Mouse (Mus musculus): ENCODE measurements around the gene Asb6.

DNA sequence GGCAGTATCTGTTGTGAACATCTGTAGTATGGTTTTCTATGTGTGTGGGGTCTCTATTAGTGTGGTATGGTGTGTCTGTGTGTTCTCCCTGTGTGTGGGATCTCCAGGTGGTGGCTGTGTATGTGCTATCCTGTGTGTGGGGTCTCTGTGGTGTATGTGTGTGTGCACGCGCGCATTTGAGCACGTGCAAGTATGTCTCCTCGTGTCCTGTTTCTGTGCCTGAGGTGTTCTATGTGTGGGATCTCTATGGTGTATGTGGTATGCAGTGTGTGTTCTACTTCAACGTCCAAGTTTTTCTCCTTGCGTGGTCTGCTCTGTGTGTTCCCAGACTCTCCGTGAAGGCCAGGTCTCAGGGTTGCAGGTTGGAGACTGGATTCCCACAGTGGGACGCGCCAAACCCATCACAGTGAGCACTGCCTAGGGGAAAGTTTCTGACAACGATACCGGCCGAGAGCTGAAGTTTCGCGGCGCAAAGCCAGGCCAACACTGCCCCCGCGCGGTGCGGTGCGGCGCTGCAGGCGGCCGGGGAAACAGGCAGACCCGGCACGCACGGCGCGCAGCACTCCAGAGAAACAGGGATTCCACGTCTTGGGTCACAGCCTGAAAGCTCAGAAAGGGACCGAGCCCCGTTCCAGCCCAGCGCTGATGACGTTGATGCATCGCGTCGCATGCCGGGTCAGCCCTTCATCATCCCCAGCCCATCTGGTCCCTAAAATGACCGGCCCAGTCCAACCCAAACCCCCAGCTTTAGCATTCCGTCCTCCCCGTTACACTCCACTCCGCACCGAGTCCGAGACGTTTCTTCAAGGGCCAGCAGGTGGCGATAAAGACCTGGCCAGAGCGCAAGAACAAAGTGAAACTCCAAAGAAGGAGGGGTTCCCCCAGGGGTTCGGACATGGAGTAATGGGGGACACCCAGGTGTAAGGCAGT is 35.7 kb downstream of the Asb6 start:
- TF ChIP-seq POLR2A (IDR thresholded peaks at IDR 0.05; ENCODE audit: extremely low read depth, insufficient read depth, low read length), result no peak
- peak; percentile 91 for TF ChIP-seq CTCF (IDR thresholded peaks at IDR 0.05; ENCODE audit: low read depth, low read length)
